In genomic region chr17:73044918-73045580, GRCm38 (mm10) we compare ENCODE assay signal across 14 mouse cellular contexts.
DNase-seq lines count a peak whose midpoint lies in the region; ATAC-seq and TF ChIP-seq lines count a peak whose summit lies in the region.
"Had no signal": no experiment of that assay in that cellular context is flagged by ENCODE, and none has a peak within 500 bp of the region (broad histone marks: within the 10 kb centered on the region; RNA-seq: fewer than 3 reads in every experiment).

No protein-coding gene starts in this region.

- ATAC-seq in forebrain, embryonic 15.5 days (replicated peaks): no peak; the same call in 1 of the 2 replicates
- no peak for ATAC-seq in forebrain, embryonic 12.5 days (ENCODE audit: low FRiP score)
- ATAC-seq in liver, embryonic 16.5 days (ENCODE audit: low read depth): 0 out of 2 replicates have a peak, but pooled peaks have one; percentile 16

- peak; percentile 54 for DNase-seq in brain, embryonic 14.5 days (ENCODE audit: low read depth)
- DNase-seq in layer of hippocampus, adult 2 months (ENCODE audit: low spot score in 2 of 2): peak; percentile 37 to 55
- no peak for DNase-seq in gastrocnemius, postnatal 10 days
- DNase-seq in testis, postnatal 10 days (ENCODE audit: low spot score): no peak
- no peak for DNase-seq in B cell, adult 2 months
- DNase-seq: adrenal gland, adult 8-10 months; cerebellum, adult 9-11 months; heart, adult 18-20 months; kidney, postnatal 10 days; lung, embryonic 14.5 days had no signal

- no peak overlapping the region for H3K9ac ChIP-seq in forebrain, embryonic 15.5 days (replicated peaks)
- H3K9ac ChIP-seq in forebrain, embryonic 12.5 days: no peak overlapping the region
- H3K9ac ChIP-seq in liver, embryonic 16.5 days (ENCODE audit: low read depth, low read length): no peak overlapping the region
- H3K9ac ChIP-seq: hindbrain, embryonic 14.5 days; lung, embryonic 14.5 days had no signal

- H3K4me1 ChIP-seq in forebrain, embryonic 15.5 days: peaks cover 5% of the 10 kb centered on the region
- H3K4me1 ChIP-seq in forebrain, embryonic 12.5 days: no peaks in the 10 kb centered on the region; the same call in 1 of the 2 replicates
- no peaks in the 10 kb centered on the region for H3K4me1 ChIP-seq in liver, embryonic 16.5 days (ENCODE audit: control insufficient read depth, low read depth, low read length)

- H3K27ac ChIP-seq in forebrain, embryonic 15.5 days (replicated peaks): peak overlapping the region; percentile 34
- no peak overlapping the region for H3K27ac ChIP-seq in forebrain, embryonic 12.5 days
- 0 out of 2 replicates have a peak overlapping the region, but pooled peaks have one; percentile 32 for H3K27ac ChIP-seq in layer of hippocampus, adult 2 months
- no peak overlapping the region for H3K27ac ChIP-seq in liver, embryonic 16.5 days (ENCODE audit: low read length)
- H3K27ac ChIP-seq: hindbrain, embryonic 14.5 days had no signal

- WGBS in forebrain, embryonic 15.5 days: 73% methylated on average over 5 of the region's 5 CpGs
- 82% methylated on average over 5 of the region's 5 CpGs for WGBS in forebrain, embryonic 12.5 days
- WGBS in liver, embryonic 16.5 days (ENCODE audit: insufficient replicate concordance): 49% methylated on average over 5 of the region's 5 CpGs

- H3K36me3 ChIP-seq in forebrain, embryonic 15.5 days: no peaks in the 10 kb centered on the region
- no peaks in the 10 kb centered on the region for H3K36me3 ChIP-seq in forebrain, embryonic 12.5 days (replicated peaks)
- no peaks in the 10 kb centered on the region for H3K36me3 ChIP-seq in liver, embryonic 16.5 days (ENCODE audit: control insufficient read depth, insufficient read depth)

- H3K27me3 ChIP-seq in forebrain, embryonic 15.5 days: no peaks in the 10 kb centered on the region
- no peaks in the 10 kb centered on the region for H3K27me3 ChIP-seq in forebrain, embryonic 12.5 days
- H3K27me3 ChIP-seq in liver, embryonic 16.5 days (ENCODE audit: control insufficient read depth, insufficient read depth, low read depth, low read length): no peaks in the 10 kb centered on the region

- TF ChIP-seq POLR2A in brain, embryonic 14.5 days (IDR thresholded peaks at IDR 0.05; ENCODE audit: borderline replicate concordance, extremely low read depth, insufficient read depth, insufficient read length, poor library complexity, severe bottlenecking): no peak

- no peak for TF ChIP-seq CTCF in brain, embryonic 14.5 days (IDR thresholded peaks at IDR 0.05; ENCODE audit: borderline replicate concordance, extremely low read depth, insufficient read depth, insufficient read length)
- TF ChIP-seq CTCF in layer of hippocampus, adult 2 months (conservative IDR thresholded peaks at IDR 0.05): no peak

- H3K4me2 ChIP-seq in forebrain, embryonic 15.5 days (replicated peaks): no peak overlapping the region
- H3K4me2 ChIP-seq in forebrain, embryonic 12.5 days: no peak overlapping the region
- H3K4me2 ChIP-seq in liver, embryonic 16.5 days (ENCODE audit: low read depth, low read length): no peak overlapping the region
- H3K4me2 ChIP-seq: hindbrain, embryonic 14.5 days; lung, embryonic 14.5 days had no signal

- no peaks in the 10 kb centered on the region for H3K9me3 ChIP-seq in forebrain, embryonic 15.5 days
- no peaks in the 10 kb centered on the region for H3K9me3 ChIP-seq in forebrain, embryonic 12.5 days
- H3K9me3 ChIP-seq in liver, embryonic 16.5 days (replicated peaks; ENCODE audit: control insufficient read depth, low read length): no peaks in the 10 kb centered on the region

- H3K4me3 ChIP-seq in forebrain, embryonic 15.5 days: no peak overlapping the region
- H3K4me3 ChIP-seq in forebrain, embryonic 12.5 days (replicated peaks): no peak overlapping the region
- H3K4me3 ChIP-seq in layer of hippocampus, adult 2 months: no peak overlapping the region
- H3K4me3 ChIP-seq in liver, embryonic 16.5 days (ENCODE audit: low read depth, low read length): no peak overlapping the region

Comparison
In these comparisons a context has a peak if more than half of its experiments do, and no peak if none do; other contexts are left out.
1. H3K27ac ChIP-seq: peak in forebrain, embryonic 15.5 days (single experiment) and layer of hippocampus, adult 2 months (single experiment); none in forebrain, embryonic 12.5 days (single experiment) and liver, embryonic 16.5 days (single experiment).
2. DNase-seq: peak in brain, embryonic 14.5 days (single experiment) and layer of hippocampus, adult 2 months (2 of 2); none in gastrocnemius, postnatal 10 days (single experiment), testis, postnatal 10 days (single experiment) and B cell, adult 2 months (0 of 2).